Mouse (Mus musculus) MEL (cell line): Measurements from ENCODE around the gene Ccdc102a.

Experiments
- CTCF ChIP-seq, 3 experiments: IDR thresholded peaks in 2 of 3; conservative IDR thresholded peaks in 1 of 3; 2 replicates each; pipeline ENCODE4 v1.5.1; 2011 to 2012; ENCODE audit warnings: low read length in 3 of 3, low read depth in 2 of 3, mild to moderate bottlenecking in 2 of 3, improper control_type of control experiment in 1 of 3, inconsistent platforms in 1 of 3, mixed read lengths in 1 of 3, moderate library complexity in 1 of 3; ENCODE audit not compliant: control insufficient read depth in 1 of 3, insufficient read depth in 1 of 3, poor library complexity in 1 of 3, severe bottlenecking in 1 of 3
- EP300 ChIP-seq, 2 experiments: IDR thresholded peaks; 2 replicates each; pipeline ENCODE4 v1.6.1; 2011; ENCODE audit warnings: improper control_type of control experiment in 2 of 2, low read length in 2 of 2, low read depth in 1 of 2, mild to moderate bottlenecking in 1 of 2
- GATA1 ChIP-seq: IDR thresholded peaks from 2 replicates; pipeline ENCODE4 v1.6.1; 2011; ENCODE audit warnings: low read depth, low read length, improper control_type of control experiment
- HCFC1 ChIP-seq: IDR thresholded peaks from 2 replicates; pipeline ENCODE4 v1.6.1; 2012; ENCODE audit warnings: low read depth, mild to moderate bottlenecking, inconsistent platforms, low read length, improper control_type of control experiment, moderate library complexity
- JUND ChIP-seq: IDR thresholded peaks from 2 replicates; pipeline ENCODE4 v1.6.1; 2011; ENCODE audit warnings: low read depth, mild to moderate bottlenecking, improper control_type of control experiment, low read length
- MYC ChIP-seq: IDR thresholded peaks from 2 replicates; pipeline ENCODE4 v1.6.1; 2011; ENCODE audit warnings: low read depth, mild to moderate bottlenecking, low read length, improper control_type of control experiment, moderate library complexity
- POLR2A ChIP-seq, 2 experiments: IDR thresholded peaks; 2 replicates each; pipeline ENCODE4 v1.6.1; 2011 to 2012; ENCODE audit warnings: low read length in 2 of 2, mild to moderate bottlenecking in 2 of 2, control low read depth in 1 of 2, improper control_type of control experiment in 1 of 2, low read depth in 1 of 2, moderate library complexity in 1 of 2; ENCODE audit not compliant: control insufficient read depth in 1 of 2, insufficient read depth in 1 of 2, poor library complexity in 1 of 2
- RAD21 ChIP-seq: IDR thresholded peaks from 2 replicates; pipeline ENCODE4 v1.6.1; 2011; ENCODE audit warnings: mild to moderate bottlenecking, low read depth, low read length, improper control_type of control experiment
- SIN3A ChIP-seq: IDR thresholded peaks from 2 replicates; pipeline ENCODE4 v1.6.1; 2012; ENCODE audit warnings: low read length, improper control_type of control experiment, inconsistent platforms
- SMC3 ChIP-seq: IDR thresholded peaks from 2 replicates; pipeline ENCODE4 v1.6.1; 2011; ENCODE audit warnings: low read depth, low read length, improper control_type of control experiment
- ZKSCAN1 ChIP-seq: IDR thresholded peaks from 2 replicates; pipeline ENCODE4 v1.6.1; 2012; ENCODE audit warnings: low read depth, mild to moderate bottlenecking, inconsistent platforms, low read length, improper control_type of control experiment, moderate library complexity
- ZMIZ1 ChIP-seq: IDR thresholded peaks from 2 replicates; pipeline ENCODE4 v1.6.1; 2012; ENCODE audit warnings: low read depth, mild to moderate bottlenecking, inconsistent platforms, low read length, improper control_type of control experiment, moderate library complexity
- ZNF384 ChIP-seq: IDR thresholded peaks from 2 replicates; pipeline ENCODE4 v1.6.1; 2012; ENCODE audit warnings: low read depth, mild to moderate bottlenecking, inconsistent platforms, low read length, improper control_type of control experiment

DNA sequence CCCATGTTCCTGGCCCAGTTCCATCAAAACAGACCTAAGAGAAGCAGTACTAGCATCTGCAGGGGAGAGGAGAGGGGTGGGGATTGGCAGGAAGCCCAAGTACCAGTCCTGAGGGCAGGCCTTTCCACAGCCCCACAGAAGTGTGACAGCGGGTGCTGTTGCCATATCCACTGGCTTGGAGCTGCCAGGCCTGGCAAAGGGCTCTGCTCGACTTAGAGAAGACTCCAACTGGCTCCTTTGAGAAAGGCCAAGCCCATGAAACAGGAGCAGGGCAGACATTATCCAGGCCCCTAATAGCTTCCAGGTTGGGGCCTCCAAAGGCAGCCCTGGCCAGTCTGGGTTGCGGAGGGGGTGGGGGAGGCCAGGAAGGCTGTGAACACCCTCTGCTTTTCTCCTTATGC, 3.2 kb downstream of the Ccdc102a start:
- TF ChIP-seq RAD21: no peak
- no peak for TF ChIP-seq CTCF (IDR thresholded peaks at IDR 0.05 in 2 of 3, conservative IDR thresholded peaks at IDR 0.05 in 1 of 3; ENCODE audit: control insufficient read depth in 1 of 3, insufficient read depth in 1 of 3, low read depth in 2 of 3, low read length in 3 of 3, poor library complexity in 1 of 3, severe bottlenecking in 1 of 3)
- TF ChIP-seq POLR2A (IDR thresholded peaks at IDR 0.05; ENCODE audit: control insufficient read depth in 1 of 2, insufficient read depth in 1 of 2, low read depth in 1 of 2, low read length in 2 of 2, poor library complexity in 1 of 2): no peak
- TF ChIP-seq MYC: no peak
- no peak for TF ChIP-seq JUND
- no peak for TF ChIP-seq ZNF384
- TF ChIP-seq ZMIZ1: no peak
- no peak for TF ChIP-seq ZKSCAN1
- TF ChIP-seq HCFC1: no peak
- no peak for TF ChIP-seq SIN3A
- no peak for TF ChIP-seq EP300 (IDR thresholded peaks at IDR 0.05; ENCODE audit: low read depth in 1 of 2, low read length in 2 of 2)
- no peak for TF ChIP-seq GATA1
- TF ChIP-seq SMC3: no peak
